Mouse (Mus musculus): ENCODE measurements around the gene Thsd7b. TPM values are rescaled to one million over a fixed set of nuclear protein-coding genes. Genes with fewer than 3 reads are reported as not detected.

Thsd7b gene
- total and polyA plus RNA-seq, 3 experiments: 0.82 TPM; not detected in 2

DNA sequence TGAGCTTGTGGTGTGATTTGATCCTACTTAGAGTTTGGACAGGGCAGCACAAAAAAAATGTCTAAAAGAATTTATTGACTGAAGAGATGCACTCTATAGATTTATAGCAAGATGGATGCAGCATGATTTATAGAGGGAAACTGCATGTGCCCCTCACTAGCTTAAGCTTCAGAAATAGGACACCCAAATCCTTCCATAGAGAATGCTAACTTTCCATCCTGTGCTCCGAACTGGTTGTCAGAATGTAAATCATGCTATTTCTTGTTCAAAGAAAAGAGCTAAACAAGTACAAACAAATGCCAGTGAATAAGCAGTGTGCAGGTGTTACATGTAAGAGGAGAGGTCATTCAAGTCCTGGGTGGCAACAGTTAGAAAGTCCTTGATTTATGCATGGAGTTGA lies 402.8 kb downstream of the Thsd7b start:
- Histone ChIP-seq H3K9me3 (replicated peaks) (no peaks in the 10 kb centered on the region), H3K4me1 (ENCODE audit: insufficient read depth, low read depth, low read length) (no peaks in the 10 kb centered on the region), H3K4me3 (ENCODE audit: low read depth, low read length) (no peak overlapping the region), H3K27me3 (ENCODE audit: insufficient read depth, low read length) (no peaks in the 10 kb centered on the region), H3K36me3 (replicated peaks) (no peaks in the 10 kb centered on the region)
- no peak for TF ChIP-seq GATA1 (IDR thresholded peaks at IDR 0.05; ENCODE audit: borderline replicate concordance, low read length)
- no peak for TF ChIP-seq GATA2 (IDR thresholded peaks at IDR 0.05; ENCODE audit: borderline replicate concordance, low read depth, low read length)
- TF ChIP-seq CTCF (IDR thresholded peaks at IDR 0.05; ENCODE audit: low read depth, low read length): no peak
- no peak for TF ChIP-seq TAL1 (conservative IDR thresholded peaks at IDR 0.05; ENCODE audit: low read depth, low read length)
- TF ChIP-seq POLR2AphosphoS5 (IDR thresholded peaks at IDR 0.05; ENCODE audit: insufficient replicate concordance, low read depth, low read length): no peak
- ATAC-seq (ENCODE audit: extremely low read depth, insufficient number of reproducible peaks, low FRiP score, poor library complexity, severe bottlenecking) (no peak), DNase-seq (ENCODE audit: low spot score) (no peak)

GRCm38 (mm10) chr1:129678851-129679250 lies 405.7 kb downstream of the Thsd7b start:
- DNase-seq (ENCODE audit: low spot score) (no peak), ATAC-seq (ENCODE audit: extremely low read depth, insufficient number of reproducible peaks, low FRiP score, poor library complexity, severe bottlenecking) (no peak)
- H3K36me3 ChIP-seq (replicated peaks): no peaks in the 10 kb centered on the region
- TF ChIP-seq CTCF (IDR thresholded peaks at IDR 0.05; ENCODE audit: low read depth, low read length): no peak
- no peak for TF ChIP-seq GATA2 (IDR thresholded peaks at IDR 0.05; ENCODE audit: borderline replicate concordance, low read depth, low read length)
- TF ChIP-seq TAL1 (conservative IDR thresholded peaks at IDR 0.05; ENCODE audit: low read depth, low read length): no peak
- no peak for TF ChIP-seq POLR2AphosphoS5 (IDR thresholded peaks at IDR 0.05; ENCODE audit: insufficient replicate concordance, low read depth, low read length)
- no peak for TF ChIP-seq GATA1 (IDR thresholded peaks at IDR 0.05; ENCODE audit: borderline replicate concordance, low read length)
- H3K9me3 ChIP-seq (replicated peaks): no peaks in the 10 kb centered on the region
- no peak overlapping the region for H3K4me3 ChIP-seq (ENCODE audit: low read depth, low read length)
- H3K27me3 ChIP-seq (ENCODE audit: insufficient read depth, low read length): no peaks in the 10 kb centered on the region
- no peaks in the 10 kb centered on the region for H3K4me1 ChIP-seq (ENCODE audit: insufficient read depth, low read depth, low read length)

DNA sequence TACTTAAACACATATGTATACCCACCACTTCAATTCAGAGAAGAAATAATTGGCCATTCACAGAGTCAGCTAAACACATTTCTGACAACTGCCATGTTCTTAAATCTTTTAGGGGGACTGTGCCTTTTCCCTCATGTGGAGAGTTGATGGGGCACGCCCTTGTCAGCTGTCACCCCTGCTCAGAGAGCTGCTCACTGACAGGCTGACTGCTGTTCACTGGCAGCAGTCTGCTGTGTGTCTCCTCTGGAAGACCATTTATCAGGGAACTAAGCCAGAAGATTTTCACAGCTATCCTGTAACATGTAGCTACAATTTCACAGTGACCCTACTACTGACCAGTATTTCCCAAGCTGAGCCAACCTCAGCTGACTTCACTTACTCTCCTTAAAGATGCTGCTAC lies 432.6 kb downstream of the Thsd7b start:
- TF ChIP-seq POLR2AphosphoS5 (IDR thresholded peaks at IDR 0.05; ENCODE audit: insufficient replicate concordance, low read depth, low read length) (no peak), GATA2 (IDR thresholded peaks at IDR 0.05; ENCODE audit: borderline replicate concordance, low read depth, low read length) (no peak), TAL1 (conservative IDR thresholded peaks at IDR 0.05; ENCODE audit: low read depth, low read length) (no peak), GATA1 (IDR thresholded peaks at IDR 0.05; ENCODE audit: borderline replicate concordance, low read length) (no peak), CTCF (IDR thresholded peaks at IDR 0.05; ENCODE audit: low read depth, low read length) (no peak)
- no peak for DNase-seq (ENCODE audit: low spot score)

DNA sequence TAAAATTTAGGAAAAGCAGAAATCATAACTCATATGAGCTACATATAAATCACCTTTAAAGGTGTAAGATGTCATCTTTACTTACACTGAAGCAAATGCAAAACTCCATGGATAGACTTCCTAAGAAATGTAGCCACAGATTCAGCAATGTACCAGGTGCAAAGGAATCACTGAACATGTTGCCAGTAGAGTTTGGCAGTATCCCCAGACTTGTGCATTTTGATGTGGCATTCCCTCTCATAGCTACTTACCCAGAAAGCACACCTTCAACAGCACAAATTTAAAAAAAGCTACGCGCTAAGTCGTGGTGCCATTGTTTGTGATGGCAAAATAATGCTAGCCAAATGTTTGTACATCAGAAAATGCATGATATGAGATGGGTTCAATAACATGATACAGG lies 439.6 kb downstream of the Thsd7b start:
- Histone ChIP-seq H3K27me3 (ENCODE audit: insufficient read depth, low read length) (0 out of 2 replicates have a peak, but pooled peaks cover 2% of the 10 kb centered on the region), H3K36me3 (replicated peaks) (no peaks in the 10 kb centered on the region), H3K4me3 (ENCODE audit: low read depth, low read length) (no peak overlapping the region), H3K4me1 (ENCODE audit: insufficient read depth, low read depth, low read length) (0 out of 2 replicates have a peak, but pooled peaks cover 2% of the 10 kb centered on the region), H3K9me3 (replicated peaks) (no peaks in the 10 kb centered on the region)
- TF ChIP-seq CTCF (IDR thresholded peaks at IDR 0.05; ENCODE audit: low read depth, low read length) (no peak), POLR2AphosphoS5 (IDR thresholded peaks at IDR 0.05; ENCODE audit: insufficient replicate concordance, low read depth, low read length) (no peak), GATA2 (IDR thresholded peaks at IDR 0.05; ENCODE audit: borderline replicate concordance, low read depth, low read length) (no peak), TAL1 (conservative IDR thresholded peaks at IDR 0.05; ENCODE audit: low read depth, low read length) (no peak), GATA1 (IDR thresholded peaks at IDR 0.05; ENCODE audit: borderline replicate concordance, low read length) (no peak)
- ATAC-seq (ENCODE audit: extremely low read depth, insufficient number of reproducible peaks, low FRiP score, poor library complexity, severe bottlenecking) (no peak), DNase-seq (ENCODE audit: low spot score) (no peak)

More for the DNA sequence above, 432.6 kb downstream of the Thsd7b start:
- 0 out of 2 replicates have a peak, but pooled peaks cover 2% of the 10 kb centered on the region for H3K4me1 ChIP-seq (ENCODE audit: insufficient read depth, low read depth, low read length)
- no peaks in the 10 kb centered on the region for H3K36me3 ChIP-seq (replicated peaks)
- 0 out of 2 replicates have a peak, but pooled peaks cover 4% of the 10 kb centered on the region for H3K27me3 ChIP-seq (ENCODE audit: insufficient read depth, low read length)
- no peak overlapping the region for H3K4me3 ChIP-seq (ENCODE audit: low read depth, low read length)
- ATAC-seq (ENCODE audit: extremely low read depth, insufficient number of reproducible peaks, low FRiP score, poor library complexity, severe bottlenecking): no peak
- H3K9me3 ChIP-seq (replicated peaks): no peaks in the 10 kb centered on the region

DNA sequence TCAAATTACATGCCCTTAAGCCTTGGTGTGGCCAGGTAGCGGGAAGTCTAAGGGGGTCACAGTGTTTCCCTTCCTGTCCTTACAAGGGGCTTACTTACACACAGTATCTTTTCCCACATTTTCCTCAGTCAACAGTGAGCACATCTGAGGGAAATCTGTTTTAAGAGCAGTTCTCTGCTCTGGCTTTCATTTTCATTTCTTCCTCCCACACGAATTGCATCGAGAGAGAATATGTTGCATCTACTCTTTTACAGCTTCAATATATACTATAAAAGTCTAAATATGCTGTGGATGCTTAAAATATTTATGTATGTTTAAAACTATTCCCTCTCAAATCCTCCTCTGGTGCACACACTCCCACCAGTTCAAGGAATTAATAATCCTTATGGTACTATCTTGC lies 440.5 kb downstream of the Thsd7b start:
- DNase-seq (ENCODE audit: low spot score) (no peak), ATAC-seq (ENCODE audit: extremely low read depth, insufficient number of reproducible peaks, low FRiP score, poor library complexity, severe bottlenecking) (no peak)
- H3K4me3 ChIP-seq (ENCODE audit: low read depth, low read length): no peak overlapping the region
- 0 out of 2 replicates have a peak, but pooled peaks cover 2% of the 10 kb centered on the region for H3K27me3 ChIP-seq (ENCODE audit: insufficient read depth, low read length)
- H3K9me3 ChIP-seq (replicated peaks): no peaks in the 10 kb centered on the region
- H3K36me3 ChIP-seq (replicated peaks): no peaks in the 10 kb centered on the region
- H3K4me1 ChIP-seq (ENCODE audit: insufficient read depth, low read depth, low read length): 0 out of 2 replicates have a peak, but pooled peaks cover 2% of the 10 kb centered on the region
- TF ChIP-seq GATA1 (IDR thresholded peaks at IDR 0.05; ENCODE audit: borderline replicate concordance, low read length): no peak
- TF ChIP-seq TAL1 (conservative IDR thresholded peaks at IDR 0.05; ENCODE audit: low read depth, low read length): no peak
- no peak for TF ChIP-seq GATA2 (IDR thresholded peaks at IDR 0.05; ENCODE audit: borderline replicate concordance, low read depth, low read length)
- no peak for TF ChIP-seq POLR2AphosphoS5 (IDR thresholded peaks at IDR 0.05; ENCODE audit: insufficient replicate concordance, low read depth, low read length)
- TF ChIP-seq CTCF (IDR thresholded peaks at IDR 0.05; ENCODE audit: low read depth, low read length): no peak

DNA sequence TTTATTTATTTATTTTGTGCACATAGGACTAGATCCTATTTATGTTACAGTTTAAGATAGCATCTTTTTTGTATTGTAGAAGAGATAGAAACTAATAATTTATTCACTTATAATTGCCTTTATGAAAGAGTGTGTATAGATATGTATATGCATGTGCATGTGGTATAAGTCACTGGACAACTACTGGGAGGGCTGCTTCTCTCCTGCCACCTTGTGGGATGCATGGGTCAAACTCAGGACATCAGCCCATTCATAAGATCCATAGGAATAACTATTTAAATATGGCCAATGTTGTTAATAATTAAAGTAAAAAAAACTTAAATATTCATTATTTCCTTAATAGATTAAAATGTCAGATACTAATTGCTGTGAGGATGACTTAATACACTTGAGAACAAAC lies 446.5 kb downstream of the Thsd7b start:
- no peak for ATAC-seq (ENCODE audit: extremely low read depth, insufficient number of reproducible peaks, low FRiP score, poor library complexity, severe bottlenecking)
- Histone ChIP-seq H3K36me3 (replicated peaks) (no peaks in the 10 kb centered on the region), H3K27me3 (ENCODE audit: insufficient read depth, low read length) (peaks cover 5% of the 10 kb centered on the region; the same call in 1 of the 2 replicates), H3K4me3 (ENCODE audit: low read depth, low read length) (no peak overlapping the region), H3K4me1 (ENCODE audit: insufficient read depth, low read depth, low read length) (no peaks in the 10 kb centered on the region), H3K9me3 (replicated peaks) (no peaks in the 10 kb centered on the region)
- DNase-seq (ENCODE audit: low spot score): no peak
- TF ChIP-seq TAL1 (conservative IDR thresholded peaks at IDR 0.05; ENCODE audit: low read depth, low read length): no peak
